Mouse (Mus musculus) embryonic facial prominence, embryonic 13.5 days (tissue): ENCODE results near the gene Nfic. TPM values are rescaled to one million over a fixed set of nuclear protein-coding genes. Genes with fewer than 3 reads are reported as not detected.
A peak's percentile ranks its signal among the peaks of the same experiment; 100 is the strongest.

Experiments
- ATAC-seq: fragments of 200-750 bp; cut with Nextera tagmentation; 2 replicates; pipeline ENCODE4 v1.8.0; 2017; ENCODE audit warnings: low read depth; ENCODE audit not compliant: insufficient number of reproducible peaks, insufficient read depth, low FRiP score, low TSS enrichment
- H3K27ac ChIP-seq: fragments of 300-500 bp; sonication (generic); 2 replicates; pipeline ENCODE4 v1.5.1; 2015; ENCODE audit warnings: moderate library complexity, mild to moderate bottlenecking, inconsistent platforms
- H3K27me3 ChIP-seq: fragments of 300-500 bp; sonication (generic); 2 replicates; pipeline ENCODE4 v1.6.1; 2015; ENCODE audit warnings: mild to moderate bottlenecking, inconsistent platforms
- H3K36me3 ChIP-seq: fragments of 300-500 bp; sonication (generic); 2 replicates; pipeline ENCODE4 v1.6.1; 2015; ENCODE audit warnings: mild to moderate bottlenecking, inconsistent platforms
- H3K4me1 ChIP-seq: fragments of 300-500 bp; sonication (generic); 2 replicates; pipeline ENCODE4 v1.6.1; 2015; ENCODE audit warnings: inconsistent platforms
- H3K4me2 ChIP-seq: fragments of 300-500 bp; sonication (generic); 2 replicates; pipeline ENCODE4 v1.6.1; 2015; ENCODE audit warnings: moderate library complexity, mild to moderate bottlenecking, inconsistent platforms
- H3K4me3 ChIP-seq: fragments of 300-500 bp; sonication (generic); 2 replicates; pipeline ENCODE4 v1.5.1; 2015; ENCODE audit warnings: mild to moderate bottlenecking, inconsistent platforms
- H3K9ac ChIP-seq: fragments of 300-500 bp; sonication (generic); 2 replicates; pipeline ENCODE4 v1.6.1; 2015; ENCODE audit warnings: mild to moderate bottlenecking, inconsistent platforms
- H3K9me3 ChIP-seq: fragments of 300-500 bp; sonication (generic); 2 replicates; pipeline ENCODE4 v1.6.1; 2016; ENCODE audit warnings: inconsistent platforms
- WGBS: fragments of 180-500 bp; shearing (Covaris S2); methylation state at CpG from one replicate; pipeline ENCODE4 v1.1.7; 2015; ENCODE audit warnings: mixed read lengths; 5-methylcytosine and 5-hydroxymethylcytosine counted together
- polyA plus RNA-seq: library from polyadenylated mRNA; unstranded; fragments of >200 nt; fragmentation: Nextera tagmentation; extraction: Ambion mirVana; gene quantifications from 2 replicates; pipeline ENCODE4 v1.2.1, GENCODE M21; 2015

The Nfic gene
- 87.0 and 96.1 TPM in 2 replicates for polyA plus RNA-seq

- Histone ChIP-seq H3K27me3 (peaks cover 99% of the 10 kb centered on the region), H3K27ac (no peak within 1 kb of the TSS), H3K36me3 (no peaks in the 10 kb centered on the region), H3K4me1 (peaks cover 11% of the 10 kb centered on the region), H3K9ac (no peak within 1 kb of the TSS; the same call in 1 of the 2 replicates), H3K4me3 (no peak within 1 kb of the TSS), H3K9me3 (no peaks in the 10 kb centered on the region), H3K4me2 (no peak within 1 kb of the TSS)
- WGBS: 66% methylated on average over 28 of the region's 28 CpGs
- ATAC-seq: no peak
Observed at GRCm38 (mm10) chr10:81455181-81455895, at the start of gene Nfic. TSS of gene Nfic (minus strand) at chr10:81455635.

GRCm38 (mm10) chr10:81502658-81503057 is 47.2 kb upstream of the Nfic start:
- H3K9me3 ChIP-seq: no peaks in the 10 kb centered on the region
- ATAC-seq: no peak
- H3K9ac ChIP-seq: peak overlapping the region; percentile 64
- H3K27ac ChIP-seq: no peak overlapping the region
- 7% methylated on average over 36 of the region's 36 CpGs for WGBS
- H3K4me2 ChIP-seq: peak overlapping the region; percentile 68
- peaks cover 3% of the 10 kb centered on the region; the same call in 1 of the 2 replicates for H3K4me1 ChIP-seq
- peak overlapping the region; percentile 38 for H3K4me3 ChIP-seq
- no peaks in the 10 kb centered on the region for H3K36me3 ChIP-seq
- H3K27me3 ChIP-seq: peaks cover 13% of the 10 kb centered on the region

GRCm38 (mm10) chr10:81501863-81502262 is 46.4 kb upstream of the Nfic start:
- no peak overlapping the region for H3K4me3 ChIP-seq
- H3K36me3 ChIP-seq: no peaks in the 10 kb centered on the region
- peaks cover 8% of the 10 kb centered on the region for H3K4me1 ChIP-seq
- H3K9me3 ChIP-seq: no peaks in the 10 kb centered on the region
- no peak for ATAC-seq
- H3K27ac ChIP-seq: no peak overlapping the region
- peaks cover 13% of the 10 kb centered on the region for H3K27me3 ChIP-seq
- H3K4me2 ChIP-seq: no peak overlapping the region
- no peak overlapping the region for H3K9ac ChIP-seq
- 81% methylated on average over 5 of the region's 5 CpGs for WGBS

- peaks cover 14% of the 10 kb centered on the region for H3K4me1 ChIP-seq
- no peaks in the 10 kb centered on the region for H3K9me3 ChIP-seq
- peaks cover 13% of the 10 kb centered on the region for H3K27me3 ChIP-seq
- no peak for ATAC-seq
- no peak within 1 kb of the TSS for H3K4me3 ChIP-seq
- no peak within 1 kb of the TSS for H3K27ac ChIP-seq
- no peak within 1 kb of the TSS for H3K4me2 ChIP-seq
- no peaks in the 10 kb centered on the region for H3K36me3 ChIP-seq
- 86% methylated on average over 3 of the region's 3 CpGs for WGBS
- H3K9ac ChIP-seq: 0 out of 2 replicates have a peak within 1 kb of the TSS, but pooled peaks have one; percentile 36
Observed at GRCm38 (mm10) chr10:81500032-81500431, 44.6 kb upstream of the Nfic start, which contains the start of gene S1pr4. TSS of gene S1pr4 (minus strand) at chr10:81500132.

GRCm38 (mm10) chr10:81499250-81499901 is 43.9 kb upstream of the Nfic start:
- H3K27ac ChIP-seq: no peak overlapping the region
- H3K9ac ChIP-seq: 0 out of 2 replicates have a peak overlapping the region, but pooled peaks have one; percentile 36
- 83% methylated on average over 23 of the region's 23 CpGs for WGBS
- no peaks in the 10 kb centered on the region for H3K9me3 ChIP-seq
- H3K36me3 ChIP-seq: no peaks in the 10 kb centered on the region; the same call in 1 of the 2 replicates
- H3K27me3 ChIP-seq: peaks cover 13% of the 10 kb centered on the region
- H3K4me2 ChIP-seq: no peak overlapping the region
- no peak overlapping the region for H3K4me3 ChIP-seq
- peaks cover 21% of the 10 kb centered on the region for H3K4me1 ChIP-seq
- no peak for ATAC-seq

GRCm38 (mm10) chr10:81498316-81499249 is 43.1 kb upstream of the Nfic start:
- H3K27me3 ChIP-seq: peaks cover 9% of the 10 kb centered on the region
- WGBS: 84% methylated on average over 38 of the region's 38 CpGs
- H3K9me3 ChIP-seq: no peaks in the 10 kb centered on the region
- H3K4me3 ChIP-seq: no peak overlapping the region
- H3K9ac ChIP-seq: 0 out of 2 replicates have a peak overlapping the region, but pooled peaks have one; percentile 46
- no peaks in the 10 kb centered on the region; the same call in none of the 2 replicates for H3K36me3 ChIP-seq
- ATAC-seq: no peak
- no peak overlapping the region for H3K4me2 ChIP-seq
- H3K4me1 ChIP-seq: peaks cover 27% of the 10 kb centered on the region
- H3K27ac ChIP-seq: no peak overlapping the region

- peak overlapping the region; percentile 99 for H3K4me2 ChIP-seq
- WGBS: 82% methylated on average over 17 of the region's 17 CpGs
- H3K27ac ChIP-seq: no peak overlapping the region
- H3K27me3 ChIP-seq: no peaks in the 10 kb centered on the region
- H3K9me3 ChIP-seq: no peaks in the 10 kb centered on the region
- peaks cover 7% of the 10 kb centered on the region for H3K36me3 ChIP-seq
- H3K4me3 ChIP-seq: no peak overlapping the region
- no peak overlapping the region for H3K9ac ChIP-seq
- no peak for ATAC-seq
- H3K4me1 ChIP-seq: peaks cover 24% of the 10 kb centered on the region
Observed at GRCm38 (mm10) chr10:81497401-81498270, 42.2 kb upstream of the Nfic start.

GRCm38 (mm10) chr10:81496969-81497368 is 41.5 kb upstream of the Nfic start:
- peak overlapping the region; percentile 58 for H3K9ac ChIP-seq
- no peak for ATAC-seq
- 40% methylated on average over 4 of the region's 4 CpGs for WGBS
- no peaks in the 10 kb centered on the region for H3K9me3 ChIP-seq
- peak overlapping the region; percentile 87 for H3K4me3 ChIP-seq
- H3K4me2 ChIP-seq: peak overlapping the region; percentile 99
- no peaks in the 10 kb centered on the region for H3K27me3 ChIP-seq
- H3K4me1 ChIP-seq: peaks cover 24% of the 10 kb centered on the region
- H3K27ac ChIP-seq: no peak overlapping the region
- peaks cover 14% of the 10 kb centered on the region for H3K36me3 ChIP-seq

GRCm38 (mm10) chr10:81496264-81496901 is 40.9 kb upstream of the Nfic start, which contains the start of gene Ncln:
TSS of gene Ncln (minus strand) at chr10:81496392.
- under 1% methylated on average over 45 of the region's 45 CpGs for WGBS
- H3K27me3 ChIP-seq: no peaks in the 10 kb centered on the region
- peak within 1 kb of the TSS; percentile 99 for H3K4me2 ChIP-seq
- H3K4me1 ChIP-seq: peaks cover 24% of the 10 kb centered on the region
- peak within 1 kb of the TSS; percentile 55 for H3K27ac ChIP-seq
- peak; percentile 95 for ATAC-seq
- peak within 1 kb of the TSS; percentile 92 for H3K9ac ChIP-seq
- H3K36me3 ChIP-seq: peaks cover 20% of the 10 kb centered on the region
- H3K4me3 ChIP-seq: peak within 1 kb of the TSS; percentile 87
- no peaks in the 10 kb centered on the region for H3K9me3 ChIP-seq

GRCm38 (mm10) chr10:81495616-81496263 is 40.3 kb upstream of the Nfic start:
- peak overlapping the region; percentile 99 for H3K4me2 ChIP-seq
- H3K36me3 ChIP-seq: peaks cover 26% of the 10 kb centered on the region
- peak overlapping the region; percentile 87 for H3K4me3 ChIP-seq
- H3K4me1 ChIP-seq: peaks cover 24% of the 10 kb centered on the region
- H3K27me3 ChIP-seq: no peaks in the 10 kb centered on the region
- H3K9me3 ChIP-seq: no peaks in the 10 kb centered on the region
- WGBS: 2% methylated on average over 41 of the region's 41 CpGs
- peak overlapping the region; percentile 92 for H3K9ac ChIP-seq
- ATAC-seq: no peak
- peak overlapping the region; percentile 55 for H3K27ac ChIP-seq
